Mouse (Mus musculus) cortical plate, adult 2 months (tissue): ENCODE measurements around the gene Prss43. TPM values are rescaled to one million over a fixed set of nuclear protein-coding genes. Genes with fewer than 3 reads are reported as not detected.

ENCODE experiments used
- H3K27ac ChIP-seq: fragments of 200-500 bp; 2 replicates; pipeline ENCODE4 v1.5.1; 2012; ENCODE audit warnings: low read length, control low read depth, inconsistent platforms; ENCODE audit not compliant: insufficient read depth
- H3K4me1 ChIP-seq: fragments of 200-500 bp; 2 replicates; pipeline ENCODE4 v1.6.1; 2011; ENCODE audit warnings: low read length; ENCODE audit not compliant: control insufficient read depth, insufficient read depth
- H3K4me3 ChIP-seq: fragments of 200-500 bp; 2 replicates; pipeline ENCODE4 v1.5.1; 2011; ENCODE audit warnings: mild to moderate bottlenecking, low read length, control low read depth; ENCODE audit not compliant: insufficient read depth
- CTCF ChIP-seq: fragments of 200-500 bp; IDR thresholded peaks from 2 replicates; pipeline ENCODE4 v1.5.1; 2011; ENCODE audit warnings: mild to moderate bottlenecking, control low read depth, low read length; ENCODE audit not compliant: insufficient read depth; ENCODE audit errors: extremely low read depth
- POLR2A ChIP-seq: fragments of 200-500 bp; IDR thresholded peaks from 2 replicates; pipeline ENCODE4 v1.6.1; 2011; ENCODE audit warnings: mild to moderate bottlenecking, low read length, control low read depth; ENCODE audit not compliant: insufficient read depth; ENCODE audit errors: extremely low read depth
- polyA plus RNA-seq: library from polyadenylated mRNA; depleted of rRNA; stranded (reverse); fragments of >200 nt; gene quantifications from 2 replicates; pipeline ENCODE4 v1.2.3, GENCODE M21; 2012; rRNA removed

Gene Prss43
- 0.08 and 0.21 TPM in 2 replicates for polyA plus RNA-seq

DNA sequence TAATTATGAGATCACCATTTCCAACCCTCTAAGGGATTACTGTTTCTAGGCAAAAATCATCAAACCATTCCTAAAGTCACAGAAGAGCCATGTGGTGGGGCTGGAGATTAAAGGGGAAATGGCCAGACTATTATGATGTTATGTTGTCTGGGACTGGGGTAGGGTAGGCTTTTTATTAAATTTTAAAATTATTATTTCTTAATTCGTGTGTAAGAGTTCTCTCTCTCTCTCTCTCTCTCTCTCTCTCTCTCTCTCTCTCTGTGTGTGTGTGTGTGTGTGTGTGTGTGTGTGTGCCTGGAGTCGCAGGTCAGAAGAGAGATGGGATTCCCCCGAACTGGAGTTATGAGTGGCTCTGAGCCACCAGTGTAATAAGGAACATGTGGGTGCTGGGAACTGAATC, at the start of gene Prss43:
Gene Prss43, plus strand, starts transcription at position 301 of the 400 bp plus-strand sequence.
- Histone ChIP-seq H3K27ac (no peak within 1 kb of the TSS), H3K4me1 (no peaks in the 10 kb centered on the region)
- no peak for TF ChIP-seq POLR2A
- TF ChIP-seq CTCF, result no peak

DNA sequence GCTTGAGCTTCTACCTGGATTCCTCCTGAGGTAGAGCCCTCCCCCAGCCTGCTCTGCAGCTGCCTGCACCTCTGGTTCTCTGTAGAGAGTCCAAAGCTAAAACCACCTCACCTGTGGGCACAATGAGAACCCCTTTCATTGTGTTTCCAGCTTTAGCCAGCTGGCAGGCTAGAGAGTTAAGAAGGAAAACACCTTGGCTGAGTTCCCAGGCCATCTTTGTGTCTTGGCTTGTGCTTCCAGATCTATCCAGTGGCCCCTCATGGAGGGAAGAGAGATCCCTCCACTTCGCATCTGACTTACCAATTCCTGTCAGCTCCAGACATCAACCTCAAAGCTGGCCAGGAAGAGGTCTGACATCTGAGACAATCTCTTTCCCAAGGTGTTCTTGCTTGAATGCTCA, 48.4 kb upstream of the Prss43 start:
- H3K27ac ChIP-seq, result no peak overlapping the region
- H3K4me3 ChIP-seq, result no peak overlapping the region
- no peak for TF ChIP-seq POLR2A
- TF ChIP-seq CTCF, result no peak
- H3K4me1 ChIP-seq, result no peaks in the 10 kb centered on the region

More for the DNA sequence above, at the start of gene Prss43:
- no peak within 1 kb of the TSS for H3K4me3 ChIP-seq

DNA sequence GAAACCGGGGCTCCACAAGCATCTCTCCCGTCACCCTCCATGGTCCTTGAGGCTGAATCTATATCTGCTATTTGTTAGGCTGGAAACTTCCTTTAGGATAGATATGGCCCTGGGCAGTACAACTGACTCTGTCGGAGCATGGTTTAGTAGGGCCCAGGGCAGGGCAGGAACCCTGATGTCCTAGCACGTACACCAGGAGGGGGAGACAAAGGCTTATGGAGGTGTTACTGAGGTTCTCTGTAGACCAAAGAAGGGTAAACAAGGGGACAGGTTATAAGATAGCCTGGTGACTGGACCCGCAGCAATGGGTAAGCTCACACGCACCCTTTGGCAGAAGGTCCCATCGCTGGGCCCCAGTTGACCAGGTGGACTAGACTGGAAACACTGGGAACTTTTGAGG, 47.9 kb upstream of the Prss43 start:
- no peaks in the 10 kb centered on the region for H3K4me1 ChIP-seq
- H3K27ac ChIP-seq, result no peak overlapping the region
- TF ChIP-seq CTCF, result no peak
- no peak for TF ChIP-seq POLR2A
- H3K4me3 ChIP-seq, result no peak overlapping the region

DNA sequence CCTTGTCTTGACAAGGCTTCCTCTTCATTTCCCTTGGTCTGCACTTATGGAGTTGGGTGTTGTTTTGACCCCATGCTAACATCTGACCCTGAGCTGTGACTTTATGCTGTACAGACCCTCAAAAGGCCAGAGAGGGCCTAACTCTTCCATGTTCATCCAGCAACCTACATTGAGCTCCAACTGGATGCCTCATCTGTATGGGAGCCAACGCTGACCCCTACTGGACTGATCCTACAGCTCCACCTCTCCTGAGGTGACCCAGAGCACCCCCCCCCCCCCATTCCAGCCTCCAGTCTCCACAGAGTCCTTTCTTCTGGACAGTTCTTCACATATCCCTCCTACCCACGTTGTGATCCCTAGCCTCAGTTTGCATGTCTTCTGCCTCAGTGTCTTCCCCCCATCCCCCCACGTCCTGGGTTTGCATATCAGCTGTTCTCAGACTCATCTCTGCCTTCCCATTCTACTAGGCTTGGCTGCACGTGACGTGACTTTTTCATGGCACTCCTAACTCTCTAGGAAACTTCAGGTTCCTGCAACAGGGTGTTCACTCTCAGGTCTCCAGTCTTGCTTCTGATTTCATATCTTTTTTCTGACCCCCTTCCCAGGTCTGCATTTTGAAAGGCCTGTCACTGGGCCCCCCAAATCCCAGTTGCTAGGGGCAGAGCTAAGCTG, 47.1 kb upstream of the Prss43 start:
- no peak overlapping the region for H3K27ac ChIP-seq
- no peak overlapping the region for H3K4me3 ChIP-seq
- no peak for TF ChIP-seq POLR2A
- 0 out of 2 replicates have a peak, but pooled peaks have one; percentile 2 for TF ChIP-seq CTCF
- no peaks in the 10 kb centered on the region for H3K4me1 ChIP-seq

DNA sequence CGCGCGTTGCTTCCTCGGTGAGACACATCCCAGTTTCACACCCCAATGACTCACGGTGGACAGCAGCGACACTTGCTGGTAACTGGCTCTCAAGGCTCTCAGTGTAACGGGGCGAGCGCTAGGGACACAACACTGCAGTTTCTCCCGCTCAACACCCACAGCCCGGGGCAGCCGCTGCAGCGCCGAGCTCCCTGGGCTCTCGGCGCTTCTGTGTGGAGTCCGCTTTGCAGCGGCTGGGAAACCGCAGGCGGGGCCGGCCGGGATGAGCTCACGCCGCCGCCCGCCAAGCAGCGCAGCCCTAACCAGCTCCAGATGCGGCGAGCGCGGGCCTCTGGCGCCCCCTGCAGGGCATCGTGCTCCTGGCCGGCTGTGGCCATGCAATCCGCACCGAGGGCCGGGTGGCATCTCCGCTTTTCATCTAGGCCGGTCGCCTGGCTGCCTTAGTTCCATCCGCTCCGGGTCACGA, 45.2 kb upstream of the Prss43 start:
- Histone ChIP-seq H3K4me1 (no peaks in the 10 kb centered on the region), H3K27ac (no peak overlapping the region), H3K4me3 (peak overlapping the region; percentile 28)
- peak; percentile 67 for TF ChIP-seq CTCF
- TF ChIP-seq POLR2A, result no peak

DNA sequence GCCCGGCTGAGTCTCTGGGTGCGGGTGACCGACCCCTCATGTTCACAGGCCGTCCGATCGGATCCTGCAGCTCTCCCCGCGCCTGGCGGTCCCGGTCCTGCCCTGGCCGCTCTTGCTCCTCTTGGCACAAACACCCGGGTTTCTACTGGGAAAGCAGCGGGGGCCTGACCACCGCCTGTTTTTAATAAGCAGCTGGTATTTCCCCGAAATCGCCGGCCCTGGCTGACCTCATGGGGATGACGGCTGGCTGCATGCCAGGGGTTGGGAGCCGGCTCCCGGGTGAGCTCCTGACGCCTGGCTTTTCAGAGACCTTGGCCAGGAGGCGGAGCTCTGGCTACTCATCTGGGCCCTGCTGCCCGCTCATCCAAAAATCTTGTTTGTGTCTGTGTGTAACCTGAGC, 44.8 kb upstream of the Prss43 start:
- TF ChIP-seq CTCF (no peak), POLR2A (no peak)
- H3K27ac ChIP-seq, result no peak overlapping the region
- H3K4me1 ChIP-seq, result no peaks in the 10 kb centered on the region
- peak overlapping the region; percentile 28 for H3K4me3 ChIP-seq

DNA sequence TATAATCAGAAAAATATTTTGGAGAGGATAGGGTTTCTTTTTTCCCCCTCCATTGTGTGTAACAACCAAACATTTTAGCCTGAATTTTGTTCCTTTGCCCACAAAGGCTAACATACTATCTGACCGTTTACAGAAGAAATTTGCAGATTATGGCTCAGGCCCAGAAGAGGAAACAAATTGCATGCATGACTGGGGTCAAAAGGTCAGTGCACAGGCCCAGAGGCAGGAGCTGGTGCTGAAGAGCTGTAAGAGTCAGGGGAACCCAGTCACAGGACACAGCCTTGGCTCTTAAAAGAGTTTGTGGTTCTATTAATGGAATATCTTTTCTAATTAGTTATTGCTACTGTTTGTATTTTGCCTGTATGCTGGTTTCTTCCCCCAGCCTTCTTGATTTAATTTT, 42.9 kb upstream of the Prss43 start:
- TF ChIP-seq POLR2A (no peak), CTCF (no peak)
- no peak overlapping the region for H3K4me3 ChIP-seq
- H3K27ac ChIP-seq, result no peak overlapping the region
- no peaks in the 10 kb centered on the region for H3K4me1 ChIP-seq

DNA sequence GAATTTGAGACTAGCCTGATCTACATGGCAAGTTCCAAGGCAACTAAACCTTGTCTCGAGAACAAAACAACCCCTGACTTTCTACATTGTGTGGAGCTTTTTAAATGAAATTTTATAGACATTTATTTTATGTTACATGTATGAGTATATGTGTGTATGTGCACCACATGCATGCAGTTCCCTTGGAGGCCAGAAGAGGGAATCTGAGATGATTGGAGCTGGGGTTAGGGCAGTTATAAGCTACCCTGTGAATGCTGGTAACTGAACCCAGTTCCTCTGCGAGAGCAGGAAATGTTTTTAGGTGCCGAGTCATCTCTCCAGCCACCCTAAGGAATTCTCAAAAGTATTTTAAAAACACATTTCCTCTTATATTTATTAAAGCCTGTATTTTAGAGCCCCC, 38.3 kb upstream of the Prss43 start:
- Histone ChIP-seq H3K4me3 (no peak overlapping the region), H3K4me1 (no peaks in the 10 kb centered on the region; the same call in 1 of the 2 replicates), H3K27ac (no peak overlapping the region)
- TF ChIP-seq CTCF (no peak), POLR2A (no peak)

DNA sequence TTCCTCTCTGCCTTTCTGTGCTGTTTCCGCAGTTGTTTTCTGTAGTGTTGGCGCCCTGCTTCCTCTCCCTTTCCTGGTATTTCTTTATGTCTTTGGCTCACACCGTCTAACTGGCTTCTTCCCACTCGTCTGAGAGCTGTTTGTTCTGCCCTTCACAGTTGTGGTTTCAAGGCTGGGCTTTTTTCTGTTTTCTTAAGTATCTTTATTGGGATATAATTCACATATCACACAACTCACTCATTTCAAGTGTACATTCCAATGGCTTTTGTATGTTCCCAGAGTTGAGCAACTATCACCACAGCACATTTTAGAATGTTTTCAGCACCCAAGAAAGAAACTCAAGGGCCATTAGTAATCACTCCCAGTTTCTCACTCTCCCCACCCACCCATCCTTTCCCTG, 36.0 kb upstream of the Prss43 start:
- Histone ChIP-seq H3K4me1 (no peaks in the 10 kb centered on the region; the same call in 1 of the 2 replicates), H3K27ac (no peak overlapping the region), H3K4me3 (no peak overlapping the region)
- TF ChIP-seq POLR2A, result no peak
- no peak for TF ChIP-seq CTCF

DNA sequence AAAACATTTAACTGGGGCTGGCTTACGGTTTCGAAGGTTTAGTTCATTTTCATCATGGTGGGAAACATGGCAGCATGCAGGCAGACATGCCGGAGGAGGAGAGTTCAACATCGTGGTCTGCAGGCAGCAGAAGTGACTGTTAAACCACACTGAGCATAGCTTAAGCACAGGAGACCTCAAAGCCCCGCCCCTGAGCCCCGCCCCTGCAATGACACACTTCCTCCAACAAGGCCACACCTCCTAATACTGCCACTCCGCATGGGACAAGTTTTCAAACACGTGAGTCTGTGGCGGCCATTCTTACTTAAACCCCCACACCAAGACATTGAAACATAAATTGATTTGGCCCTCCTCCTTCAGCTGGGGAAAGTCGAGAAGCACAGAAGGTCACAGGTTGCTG, 29.5 kb upstream of the Prss43 start:
- Histone ChIP-seq H3K4me3 (no peak overlapping the region), H3K27ac (no peak overlapping the region), H3K4me1 (no peaks in the 10 kb centered on the region)
- TF ChIP-seq CTCF (no peak), POLR2A (no peak)
